Comparison of ENCODE assay signal across 22 mouse cellular contexts in the genomic region with DNA sequence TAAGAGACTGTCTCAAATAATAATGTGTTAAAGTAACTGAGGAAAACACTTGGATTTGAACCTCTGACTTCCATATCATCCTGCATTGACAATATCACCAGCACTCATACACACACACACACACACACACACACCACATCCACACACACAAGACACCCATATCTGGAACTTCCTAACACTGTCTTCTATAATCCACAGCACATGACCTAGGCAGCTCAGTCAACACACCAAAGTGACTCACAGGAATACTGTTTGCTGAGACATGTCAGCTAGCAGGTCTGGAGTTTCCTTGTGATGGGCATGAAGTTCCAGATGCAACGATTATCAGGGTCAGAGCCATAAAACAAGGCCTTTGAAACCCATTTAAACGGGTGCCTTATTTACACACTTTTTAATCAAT.
A peak's percentile ranks its signal among the peaks of the same experiment; 100 is the strongest.
DNase-seq lines count a peak whose midpoint lies in the region; ATAC-seq and TF ChIP-seq lines count a peak whose summit lies in the region.
"Had no signal": no experiment of that assay in that cellular context is flagged by ENCODE, and none has a peak within 500 bp of the region (broad histone marks: within the 10 kb centered on the region; RNA-seq: fewer than 3 reads in every experiment).

No protein-coding gene starts in this region.

- H3K27ac ChIP-seq in heart, embryonic 10.5 days = peak overlapping the region; percentile 77; the same call in 1 of the 2 replicates
- H3K27ac ChIP-seq in heart, adult 2 months = no peak overlapping the region
- H3K27ac ChIP-seq in heart, postnatal 0 days (ENCODE audit: low read depth) = 0 out of 2 replicates have a peak overlapping the region, but pooled peaks have one; percentile 20
- H3K27ac ChIP-seq in brown adipose tissue, adult 24 weeks (replicated peaks; ENCODE audit: low read depth, low read length) = peak overlapping the region; percentile 43
- peak overlapping the region; percentile 49 for H3K27ac ChIP-seq in macrophage
- H3K27ac ChIP-seq: embryonic facial prominence, embryonic 12.5 days; hindbrain, embryonic 10.5 days; hindbrain, embryonic 15.5 days; left cerebral cortex, adult 2 months; limb, embryonic 13.5 days; liver, embryonic 13.5 days; neural tube, embryonic 15.5 days; stomach, embryonic 15.5 days had no signal

- H3K79me2 ChIP-seq in heart, adult 2 months (replicated peaks; ENCODE audit: control insufficient read depth, insufficient read depth, low read length) = no peaks in the 10 kb centered on the region
- no peaks in the 10 kb centered on the region for H3K79me2 ChIP-seq in macrophage (ENCODE audit: inconsistent target)

- no peaks in the 10 kb centered on the region for H3K27me3 ChIP-seq in heart, embryonic 10.5 days (ENCODE audit: insufficient read depth, poor library complexity, severe bottlenecking)
- H3K27me3 ChIP-seq in heart, adult 2 months (ENCODE audit: control insufficient read depth, insufficient read depth, low read length) = no peaks in the 10 kb centered on the region
- H3K27me3 ChIP-seq in heart, postnatal 0 days (ENCODE audit: control insufficient read depth, insufficient read depth, low read length) = no peaks in the 10 kb centered on the region
- H3K27me3 ChIP-seq: embryonic facial prominence, embryonic 12.5 days; hindbrain, embryonic 15.5 days; limb, embryonic 13.5 days; neural tube, embryonic 15.5 days; stomach, embryonic 15.5 days had no signal

- no peak for TF ChIP-seq EP300 in heart, adult 2 months (IDR thresholded peaks at IDR 0.05; ENCODE audit: insufficient read depth, low read depth, low read length)
- no peak for TF ChIP-seq EP300 in heart, postnatal 0 days (IDR thresholded peaks at IDR 0.05; ENCODE audit: low read depth)

- peaks cover 15% of the 10 kb centered on the region for H3K36me3 ChIP-seq in heart, embryonic 10.5 days
- 0 out of 2 replicates have a peak, but pooled peaks cover 2% of the 10 kb centered on the region for H3K36me3 ChIP-seq in heart, adult 2 months (ENCODE audit: control insufficient read depth, insufficient read depth, low read length)
- no peaks in the 10 kb centered on the region for H3K36me3 ChIP-seq in heart, postnatal 0 days (replicated peaks; ENCODE audit: control insufficient read depth, insufficient read depth, low read length)
- H3K36me3 ChIP-seq in macrophage (ENCODE audit: inconsistent target) = no peaks in the 10 kb centered on the region
- H3K36me3 ChIP-seq: embryonic facial prominence, embryonic 12.5 days; hindbrain, embryonic 10.5 days; hindbrain, embryonic 15.5 days; limb, embryonic 13.5 days; liver, embryonic 13.5 days; neural tube, embryonic 15.5 days; stomach, embryonic 15.5 days had no signal

- no peak for TF ChIP-seq POLR2A in heart, adult 2 months (IDR thresholded peaks at IDR 0.05; ENCODE audit: insufficient read depth, low read depth, low read length)

- H3K4me1 ChIP-seq in heart, embryonic 10.5 days = peaks cover 67% of the 10 kb centered on the region
- H3K4me1 ChIP-seq in heart, adult 2 months (ENCODE audit: control insufficient read depth, insufficient read depth, low read length) = peaks cover 16% of the 10 kb centered on the region
- H3K4me1 ChIP-seq in heart, postnatal 0 days (ENCODE audit: control insufficient read depth, insufficient read depth) = peaks cover 31% of the 10 kb centered on the region
- peaks cover 28% of the 10 kb centered on the region for H3K4me1 ChIP-seq in brown adipose tissue, adult 24 weeks (ENCODE audit: control insufficient read depth, insufficient read depth, insufficient read length, low read length)
- H3K4me1 ChIP-seq: hindbrain, embryonic 15.5 days; neural tube, embryonic 15.5 days had no signal

- WGBS in heart, embryonic 10.5 days = 71% methylated on average over 2 of the region's 2 CpGs
- WGBS in heart, adult 2 months = 70% methylated on average over 2 of the region's 2 CpGs
- WGBS in heart, postnatal 0 days = 71% methylated on average over 2 of the region's 2 CpGs
- WGBS in macrophage (ENCODE audit: missing documents) = 93% methylated on average over 2 of the region's 2 CpGs

- H3K9me3 ChIP-seq in heart, embryonic 10.5 days = no peaks in the 10 kb centered on the region
- no peaks in the 10 kb centered on the region for H3K9me3 ChIP-seq in heart, postnatal 0 days (replicated peaks; ENCODE audit: control insufficient read depth, low read length)
- H3K9me3 ChIP-seq: embryonic facial prominence, embryonic 12.5 days; hindbrain, embryonic 10.5 days; hindbrain, embryonic 15.5 days; limb, embryonic 13.5 days; liver, embryonic 13.5 days; neural tube, embryonic 15.5 days; stomach, embryonic 15.5 days had no signal

- H3K4me3 ChIP-seq in heart, embryonic 10.5 days = no peak overlapping the region
- no peak overlapping the region for H3K4me3 ChIP-seq in heart, adult 2 months
- H3K4me3 ChIP-seq in heart, postnatal 0 days (ENCODE audit: low read depth, low read length) = no peak overlapping the region
- no peak overlapping the region for H3K4me3 ChIP-seq in brown adipose tissue, adult 24 weeks (ENCODE audit: insufficient read depth, low read depth, low read length)
- H3K4me3 ChIP-seq in macrophage (ENCODE audit: inconsistent target) = no peak overlapping the region
- H3K4me3 ChIP-seq: embryonic facial prominence, embryonic 12.5 days; hindbrain, embryonic 10.5 days; hindbrain, embryonic 15.5 days; left cerebral cortex, adult 2 months; limb, embryonic 13.5 days; liver, embryonic 13.5 days; neural tube, embryonic 15.5 days; stomach, embryonic 15.5 days had no signal

- H3K9ac ChIP-seq in heart, adult 2 months (ENCODE audit: low read depth, low read length) = no peak overlapping the region
- no peak overlapping the region for H3K9ac ChIP-seq in heart, postnatal 0 days (replicated peaks; ENCODE audit: low read depth, low read length)
- H3K9ac ChIP-seq: embryonic facial prominence, embryonic 12.5 days; hindbrain, embryonic 15.5 days; limb, embryonic 13.5 days; liver, embryonic 13.5 days; neural tube, embryonic 15.5 days; stomach, embryonic 15.5 days had no signal

- intact Hi-C loops in heart, adult 2 months (cut with DNase I) = loop anchor here (5.0 kb wide), 1 partner anchor 50 kb away; no protein-coding TSS in a partner anchor
- intact Hi-C loops in heart, postnatal 36 days (cut with DNase I) = no loop called here

- no peak for ATAC-seq in heart, postnatal 0 days (ENCODE audit: insufficient read depth, low read depth)
- ATAC-seq: forebrain, embryonic 14.5 days; inflammation-experienced regulatory T-cells, adult 6 months had no signal

- TF ChIP-seq CTCF in heart, adult 2 months (IDR thresholded peaks at IDR 0.05) = no peak
- TF ChIP-seq CTCF in heart, postnatal 0 days (IDR thresholded peaks at IDR 0.05; ENCODE audit: low read depth) = no peak

- DNase-seq in heart, embryonic 10.5 days (ENCODE audit: low spot score) = no peak
- DNase-seq in heart, adult 2 months = no peak
- no peak for DNase-seq in heart, postnatal 0 days (ENCODE audit: low spot score)
- DNase-seq in heart, postnatal 36 days = no peak
- DNase-seq in left cerebral cortex, adult 9 months (ENCODE audit: low spot score in 2 of 2) = no peak
- DNase-seq: kidney, postnatal 25 days; liver, embryonic 13.5 days; lung, postnatal 10 days; midbrain, embryonic 14.5 days; retina, postnatal 1 day; right cerebral cortex, postnatal 25 days had no signal

- no peak overlapping the region for H3K4me2 ChIP-seq in heart, postnatal 0 days (ENCODE audit: low read depth, low read length)
- H3K4me2 ChIP-seq: embryonic facial prominence, embryonic 12.5 days; hindbrain, embryonic 15.5 days; limb, embryonic 13.5 days; liver, embryonic 13.5 days; neural tube, embryonic 15.5 days; stomach, embryonic 15.5 days had no signal
